Mouse (Mus musculus) mesoderm, embryonic 11.5 days (tissue): ENCODE data around the gene Gpr146.
"Not testable (repeated sequence)": the region's sequence is repeated elsewhere in the genome, so short reads cannot be mapped to it uniquely, and the experiment has no call there.

Experiments used
- DNase-seq: peaks from one replicate; pipeline ENCODE4 v3.0.0-alpha.2; 2012; ENCODE audit warnings: low read depth, low spot score

The Gpr146 gene

DNA sequence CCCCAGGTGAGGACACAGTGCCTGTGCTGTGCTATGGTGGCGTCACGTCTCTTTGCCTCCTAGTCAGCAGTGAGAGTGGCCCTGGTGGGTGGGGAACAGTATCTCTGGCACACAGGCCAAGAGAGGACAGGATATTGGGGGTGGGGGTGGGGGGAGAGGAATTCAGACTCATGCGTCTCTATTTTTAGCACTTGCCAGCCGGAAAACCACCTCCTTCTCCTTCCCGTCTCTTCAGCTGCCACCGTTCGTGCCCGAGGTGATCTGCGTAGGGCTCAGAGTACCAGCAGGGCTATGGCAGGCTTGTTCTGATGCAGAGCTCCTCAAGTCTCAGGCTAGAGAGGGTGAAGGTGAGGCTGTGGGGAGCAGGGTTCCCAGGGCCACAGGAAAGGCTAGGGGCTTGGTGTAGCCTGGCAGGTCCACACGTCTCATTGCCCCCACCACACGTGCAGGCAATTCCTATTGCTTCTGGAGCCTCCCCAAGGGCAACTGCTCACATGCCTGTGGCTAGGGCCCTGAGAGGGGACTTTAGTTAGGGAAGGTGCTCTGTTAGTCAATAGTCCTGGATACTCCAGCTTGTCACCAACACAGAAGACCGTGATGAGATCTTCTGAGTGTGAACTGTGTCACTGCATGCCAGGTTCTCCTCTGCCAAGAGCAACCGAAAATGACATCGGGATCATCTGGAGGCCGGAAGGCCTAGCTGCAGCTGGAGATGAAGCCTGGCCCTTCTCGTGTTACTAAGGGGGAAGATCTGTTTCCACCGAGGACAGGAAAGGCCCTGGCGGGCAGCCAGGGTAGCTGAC lies at the start of gene Gpr146:
Gene Gpr146, plus strand, starts transcription at position 230 of the 803 bp plus-strand sequence.
- no peak for DNase-seq

DNA sequence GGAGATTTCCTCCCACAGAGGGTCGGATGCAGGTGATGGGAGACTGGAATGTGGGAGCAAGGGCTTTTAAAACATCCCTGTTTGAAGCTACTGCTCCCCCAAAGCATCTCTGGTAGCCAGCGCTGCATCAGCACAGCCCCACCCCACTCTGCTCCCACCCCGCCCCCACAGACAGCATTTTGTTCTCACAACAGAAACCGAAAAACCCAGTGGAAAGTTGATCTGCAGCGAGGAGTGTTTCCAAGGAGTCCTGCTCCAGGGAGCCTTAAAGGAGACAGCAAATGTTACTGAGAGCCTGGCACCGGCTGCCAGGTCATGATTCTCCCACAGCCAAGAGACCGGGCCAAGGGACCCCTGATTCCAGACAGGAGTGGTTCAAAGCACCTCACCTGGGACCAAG lies 46.7 kb upstream of the Gpr146 start:
- DNase-seq: no peak

DNA sequence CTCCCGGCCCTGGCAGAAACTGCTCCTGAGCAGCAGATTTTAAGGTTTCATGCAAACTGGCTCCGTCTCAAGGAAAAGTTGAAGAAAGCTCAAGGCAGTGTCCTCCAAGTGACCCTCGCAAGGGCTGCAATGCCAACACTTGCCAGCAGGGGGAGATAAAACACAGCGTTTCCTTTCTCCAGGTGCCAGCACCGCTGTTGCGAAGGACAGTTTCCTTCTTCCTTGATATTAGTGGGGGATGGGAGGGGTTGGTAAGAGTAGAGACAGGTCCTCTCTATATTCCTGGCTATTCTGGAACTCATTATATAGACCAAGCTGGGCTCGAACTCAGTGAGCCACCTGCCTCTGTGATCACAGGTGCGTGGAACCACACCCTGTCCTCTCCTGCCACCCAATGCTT lies 45.8 kb upstream of the Gpr146 start:
- peak; percentile 80 for DNase-seq

DNA sequence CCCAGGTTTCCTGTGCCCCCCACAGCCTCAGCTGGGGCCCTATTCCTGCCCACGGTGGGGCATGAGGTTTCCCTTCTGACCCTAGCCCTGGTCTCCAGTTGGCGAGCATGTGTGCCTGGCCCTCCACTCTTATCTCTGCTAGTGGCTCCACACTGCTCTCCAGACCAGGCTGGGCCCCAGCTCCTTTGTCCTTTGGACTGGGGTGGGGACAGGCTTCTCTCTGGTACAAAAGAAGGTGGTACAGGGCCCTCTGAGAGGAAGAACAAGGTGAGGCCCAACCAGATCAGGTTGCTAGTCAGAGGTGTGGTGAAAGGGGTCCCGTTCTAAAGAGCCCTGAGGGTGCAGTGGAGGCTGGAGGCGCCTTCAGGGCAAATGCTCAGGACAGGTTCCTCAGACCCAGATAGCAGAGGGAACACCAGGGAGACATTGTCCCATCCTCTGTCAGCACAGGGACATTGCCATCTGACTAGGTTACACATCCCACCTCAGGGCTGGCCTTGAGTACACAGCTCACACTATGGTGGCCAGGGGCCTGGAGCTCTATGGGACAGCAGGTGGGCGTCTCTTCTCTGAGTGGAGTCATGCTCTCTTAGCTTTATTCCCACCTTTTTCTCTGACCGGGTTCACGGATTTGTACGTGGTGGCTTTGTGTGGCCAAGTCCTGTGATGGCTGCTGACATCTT lies 44.8 kb upstream of the Gpr146 start:
- DNase-seq: no peak

DNA sequence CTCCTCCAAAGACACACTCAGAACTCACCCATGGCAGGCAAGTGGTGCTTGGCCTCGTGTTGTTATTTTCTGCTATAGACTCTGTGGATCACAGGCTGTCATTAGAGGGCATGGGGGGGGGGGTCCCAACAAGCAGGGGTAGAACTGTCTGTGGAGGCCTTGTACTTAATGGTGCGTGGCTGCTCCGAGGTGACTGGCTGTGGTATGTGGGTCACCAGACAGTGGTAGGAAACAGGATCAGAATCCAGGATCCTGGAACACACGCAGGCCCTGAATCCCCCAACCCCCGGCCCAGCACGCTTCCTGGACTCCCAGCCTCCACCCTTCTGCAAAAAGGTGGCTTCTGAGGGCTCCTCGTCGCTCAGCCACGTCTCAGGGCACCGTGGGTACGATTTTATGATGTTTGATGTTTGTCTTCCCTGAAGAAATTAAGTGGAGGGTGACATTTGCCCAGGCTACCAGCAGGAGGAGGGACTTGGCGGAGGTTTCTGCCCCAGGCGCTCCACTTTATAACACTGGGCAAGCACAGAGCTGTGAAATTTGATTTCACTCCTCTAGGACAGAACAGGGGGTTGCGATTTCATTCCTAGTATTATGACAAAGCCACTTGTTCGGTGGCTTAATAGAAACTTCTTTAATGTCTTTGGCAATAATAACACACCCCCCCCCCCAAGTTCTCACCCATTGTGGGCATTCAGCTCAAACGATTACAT lies 44.0 kb upstream of the Gpr146 start:
- DNase-seq: no peak

DNA sequence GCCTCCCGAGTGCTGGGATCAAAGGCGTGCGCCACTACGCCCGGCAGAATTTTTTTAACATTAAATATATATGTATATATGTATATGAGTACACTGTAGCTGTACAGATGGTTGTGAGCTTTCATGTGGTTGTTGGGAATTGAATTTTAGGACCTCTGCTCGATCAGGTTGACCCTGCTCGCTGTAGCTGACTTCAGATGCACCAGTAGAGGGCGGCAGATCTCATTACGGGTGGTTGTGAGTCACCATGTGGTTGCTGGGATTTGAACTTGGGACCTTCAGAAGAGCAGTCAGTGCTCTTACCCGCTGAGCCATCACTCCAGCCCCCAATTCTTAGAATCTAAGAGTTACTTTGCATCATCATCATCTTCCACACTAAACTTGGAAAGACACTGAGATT lies 43.1 kb upstream of the Gpr146 start:
- DNase-seq: not testable (repeated sequence)

DNA sequence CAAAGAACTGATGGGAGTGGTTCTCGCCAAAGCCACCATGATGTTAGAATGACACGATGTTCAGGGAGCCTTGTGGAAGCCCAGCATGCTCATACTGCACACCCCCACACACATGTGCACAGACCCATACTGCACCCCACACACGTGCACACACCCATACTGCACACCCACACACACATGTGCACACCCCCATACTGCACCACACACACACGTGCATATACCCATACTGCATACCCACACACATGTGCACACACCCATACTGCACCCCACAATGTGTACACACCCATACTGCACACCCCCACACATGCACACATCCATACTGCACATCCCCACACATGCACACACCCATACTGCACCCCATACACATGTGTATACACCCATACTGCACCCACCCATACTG lies 41.9 kb upstream of the Gpr146 start:
- no peak for DNase-seq

DNA sequence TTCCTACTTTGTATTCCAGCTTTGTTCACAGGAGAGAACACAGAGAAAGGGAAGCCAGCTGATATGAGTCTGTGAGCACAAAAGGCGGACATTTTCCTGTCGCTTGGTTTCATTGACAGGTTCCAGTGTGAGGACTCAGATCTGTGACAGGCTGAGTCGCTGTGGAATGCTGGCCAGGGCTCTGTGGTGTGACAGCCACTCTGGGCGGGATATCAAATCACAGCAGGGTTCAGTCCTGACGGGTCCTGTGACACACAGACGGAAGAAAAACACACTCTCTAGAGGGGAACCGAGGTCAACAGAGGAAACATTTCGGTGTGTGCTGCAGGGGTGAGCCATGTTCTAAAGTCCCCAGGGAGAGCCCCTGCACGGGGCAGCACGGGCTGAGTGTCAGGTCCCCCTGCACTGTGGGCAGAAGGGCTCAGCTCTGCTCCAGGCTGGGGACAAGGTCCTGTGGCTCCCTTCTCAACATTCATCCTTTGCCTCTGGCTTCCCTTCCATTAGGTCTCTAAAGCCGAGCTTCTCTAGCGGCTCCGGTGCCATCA lies 39.6 kb upstream of the Gpr146 start:
- no peak for DNase-seq

DNA sequence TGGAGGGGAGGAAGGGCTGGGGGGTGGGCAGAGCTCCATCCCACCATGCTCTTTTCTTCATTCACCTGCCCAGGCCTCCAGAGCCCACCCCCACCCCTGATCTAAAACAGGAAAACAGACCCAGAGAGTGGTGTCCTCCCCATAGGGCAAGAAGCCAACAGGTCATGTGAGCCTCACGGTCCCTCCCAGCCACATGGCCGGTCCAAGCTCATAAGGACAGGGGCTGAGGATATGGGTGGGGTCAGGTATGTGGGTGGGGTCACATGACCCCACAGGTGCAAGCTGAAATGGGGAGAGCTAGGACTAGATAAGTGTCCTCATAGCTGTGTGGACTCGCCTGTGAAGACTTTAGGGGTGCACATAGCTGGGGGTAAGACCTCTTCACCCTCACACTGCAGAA lies 39.1 kb upstream of the Gpr146 start:
- no peak for DNase-seq

DNA sequence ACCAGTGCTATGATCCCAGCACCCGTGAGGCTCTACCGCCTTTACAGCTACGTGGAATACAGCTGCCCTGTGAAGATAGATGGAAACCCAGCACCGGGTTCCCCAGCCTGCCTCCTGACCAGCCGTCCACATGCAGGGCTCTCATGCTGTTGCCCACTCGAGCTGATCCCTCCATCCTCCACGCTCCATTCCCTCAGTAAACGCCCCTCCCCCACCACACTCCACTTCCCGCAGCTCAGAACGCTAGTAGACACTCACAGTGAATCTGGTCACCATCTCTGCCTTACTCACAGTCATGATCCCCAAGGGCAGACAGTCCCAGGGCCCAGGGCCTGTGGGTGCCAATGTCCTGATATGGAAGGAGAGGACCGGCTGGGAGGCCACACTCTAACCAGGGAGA lies 38.6 kb upstream of the Gpr146 start:
- no peak for DNase-seq

DNA sequence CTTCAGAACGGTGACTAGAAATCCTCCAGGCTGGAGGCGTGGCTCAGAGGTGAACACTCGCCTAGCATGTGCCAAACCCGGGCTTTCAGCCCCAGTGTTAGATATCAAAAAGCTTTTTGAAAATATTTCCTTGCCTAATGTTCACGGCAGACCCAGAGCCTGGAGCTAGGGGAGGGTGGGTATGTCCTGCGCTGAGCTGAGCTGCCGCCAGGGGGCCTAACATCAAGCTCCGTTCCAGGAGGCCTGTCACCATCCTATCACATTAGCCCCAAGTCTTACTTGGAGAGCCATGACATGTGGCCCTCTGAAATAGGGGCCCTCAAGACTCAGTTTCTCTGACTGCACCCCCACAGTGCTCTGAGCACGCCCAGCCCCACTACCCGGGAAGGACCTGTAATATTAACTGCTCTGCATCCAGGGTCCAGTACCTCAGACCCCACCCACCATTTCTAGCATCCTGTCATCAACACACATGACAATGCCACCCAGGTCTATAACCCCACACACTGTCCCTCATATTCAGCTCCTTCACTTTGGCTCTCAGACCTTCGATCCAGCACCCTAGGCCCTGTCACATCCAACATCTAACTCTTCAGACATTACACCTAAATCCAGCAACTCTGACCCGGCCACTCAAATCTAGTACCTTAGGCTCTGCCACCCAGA lies 33.3 kb upstream of the Gpr146 start:
- DNase-seq: peak; percentile 87

DNA sequence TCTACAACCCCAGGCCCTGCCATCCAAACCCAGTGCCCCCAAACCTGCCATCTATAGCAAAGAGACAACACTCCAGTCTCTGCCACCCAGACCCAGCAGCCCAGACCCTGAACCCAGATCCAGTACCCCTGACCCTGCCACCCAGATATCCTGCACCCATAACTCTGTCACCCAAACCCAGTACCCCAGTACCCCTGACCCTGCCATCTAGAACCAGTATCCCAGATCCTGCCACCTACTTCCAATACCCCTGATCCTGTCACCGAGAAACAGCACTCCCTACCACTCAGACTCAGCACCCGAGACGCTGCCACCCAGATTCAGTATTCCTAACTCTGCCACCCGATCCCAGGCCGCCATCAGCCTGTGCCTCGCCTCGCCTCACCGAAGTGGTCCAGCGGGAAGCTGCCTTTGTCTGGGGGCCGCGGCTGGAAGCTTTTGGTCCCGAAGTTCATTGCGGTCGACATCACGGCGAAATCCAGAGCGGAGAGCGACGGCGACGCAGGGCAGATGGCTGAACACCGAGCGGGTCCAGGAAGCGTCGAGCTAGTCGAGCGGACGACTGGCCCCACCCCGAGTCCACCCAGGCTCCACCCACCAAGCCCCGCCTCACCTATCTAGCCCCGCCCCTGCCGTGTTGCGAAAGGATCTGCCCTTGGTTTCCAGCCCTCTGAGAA lies 32.7 kb upstream of the Gpr146 start:
- peak; percentile 94 for DNase-seq

DNA sequence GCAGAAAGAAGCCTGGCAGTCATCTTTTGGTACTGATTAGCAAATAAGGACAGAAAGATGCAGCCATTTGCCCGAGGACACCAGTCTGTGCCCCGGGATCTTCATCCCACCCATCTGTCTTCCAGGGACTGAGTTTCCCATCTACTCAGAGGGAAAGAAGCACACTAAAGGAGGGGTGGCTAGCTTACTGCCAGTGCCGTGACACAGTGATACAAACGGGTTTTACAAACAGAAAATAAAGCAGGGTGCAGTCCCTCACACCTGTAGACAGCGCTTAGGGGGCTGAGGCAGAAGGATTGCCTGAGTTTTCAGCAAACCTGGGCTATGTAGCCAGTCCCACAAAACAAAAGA lies 32.2 kb upstream of the Gpr146 start:
- no peak for DNase-seq

DNA sequence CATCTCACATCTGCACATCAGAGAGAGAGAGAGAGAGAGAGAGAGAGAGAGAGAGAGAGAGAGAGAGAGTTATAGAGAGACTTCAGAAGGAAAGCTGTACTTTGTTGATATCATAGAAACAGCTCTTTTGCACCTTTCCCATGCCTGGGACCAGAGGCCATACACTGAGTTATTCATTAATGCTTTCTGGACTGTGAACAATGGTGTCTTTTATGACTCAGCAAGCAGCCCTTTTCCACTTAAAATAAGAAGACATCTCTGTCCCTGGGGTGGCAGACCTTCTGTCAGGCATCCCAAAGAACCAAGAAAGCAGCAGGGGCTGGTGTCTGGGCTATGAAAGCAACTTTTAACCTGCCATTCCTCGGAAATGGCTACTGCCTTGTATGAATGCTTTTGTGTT lies 30.3 kb upstream of the Gpr146 start:
- no peak for DNase-seq

DNA sequence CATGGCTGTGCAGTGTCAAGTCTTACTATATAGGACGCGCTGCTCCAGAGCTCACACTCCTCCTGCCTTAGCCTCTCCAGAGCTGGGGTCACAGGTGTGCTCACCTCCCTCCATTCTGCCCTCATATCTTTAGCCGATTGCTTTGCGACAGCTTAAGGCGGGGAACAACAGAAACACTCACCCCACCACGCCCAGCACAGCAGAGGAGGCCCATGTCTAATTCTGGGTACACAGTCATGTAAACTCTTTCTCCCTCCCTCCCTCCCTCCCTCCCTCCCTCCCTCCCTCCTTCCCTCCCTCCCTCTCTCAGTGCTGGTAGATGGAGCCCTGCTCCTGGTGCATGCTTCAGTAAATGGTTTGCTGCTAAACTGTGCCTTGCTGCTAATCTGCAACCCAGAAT lies 27.8 kb upstream of the Gpr146 start:
- no peak for DNase-seq

DNA sequence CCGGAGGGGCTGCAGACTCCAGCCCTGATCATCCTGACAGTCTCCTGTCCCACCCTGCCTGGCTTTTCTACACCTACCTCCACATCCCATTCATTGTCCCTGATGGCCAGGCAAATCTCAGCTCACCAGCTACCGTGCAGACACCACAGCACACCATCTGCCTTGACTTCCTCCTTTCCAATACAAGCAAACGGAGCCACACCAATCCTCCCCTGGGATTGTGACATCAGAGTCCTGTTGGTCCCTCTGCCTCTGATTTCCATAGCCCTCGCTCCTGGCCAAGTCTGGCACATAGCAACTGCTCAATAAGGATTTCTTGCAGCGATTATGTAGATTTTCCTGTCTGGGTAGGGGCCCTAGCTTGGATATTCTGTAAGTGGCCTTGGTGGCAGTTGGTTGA lies 26.4 kb upstream of the Gpr146 start, which contains the start of gene Cox19:
Gene Cox19, minus strand, starts transcription at position 285 of the 400 bp plus-strand sequence.
- DNase-seq: no peak

DNA sequence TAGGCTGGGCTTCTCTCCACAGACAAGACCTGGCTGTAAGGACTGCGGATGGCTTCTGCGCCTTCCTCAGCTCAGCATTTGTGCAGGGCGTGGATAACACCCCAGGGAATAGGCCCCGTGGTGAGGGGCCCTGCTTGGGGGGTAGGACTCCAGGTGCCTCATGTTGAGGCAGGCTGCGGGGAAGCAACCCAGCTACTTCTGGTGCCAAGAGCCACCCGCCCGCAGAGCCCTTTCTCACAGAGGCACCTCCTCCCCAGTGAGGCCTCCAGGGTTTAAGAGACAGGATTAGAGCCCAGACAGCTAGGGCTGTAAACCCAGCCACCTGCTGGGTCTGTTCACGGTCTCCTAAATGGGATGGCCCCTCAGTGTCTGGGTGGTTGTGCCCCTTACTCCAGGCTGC lies 25.9 kb upstream of the Gpr146 start:
- DNase-seq: no peak

DNA sequence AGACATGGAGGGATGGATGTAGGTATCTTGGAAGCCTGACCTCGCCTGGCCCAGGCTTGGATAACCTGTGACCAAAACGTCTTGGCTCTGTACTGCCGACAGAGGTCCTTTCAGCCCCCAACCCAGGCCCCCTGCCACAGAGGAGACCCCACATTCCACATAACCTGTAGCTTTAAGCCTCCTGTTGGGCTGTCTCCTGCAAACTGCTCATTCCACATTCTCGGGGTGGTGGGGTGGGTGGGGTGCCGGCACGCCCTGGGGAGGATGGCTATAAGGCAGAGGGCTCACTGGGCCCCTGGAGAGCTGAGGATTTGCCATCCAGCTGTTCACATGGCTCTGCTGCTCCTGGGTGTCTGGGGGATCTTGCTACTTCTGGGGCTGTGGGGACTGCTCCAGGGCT lies 25.2 kb upstream of the Gpr146 start, which contains the start of gene Cyp2w1:
Gene Cyp2w1, plus strand, starts transcription at position 301 of the 400 bp plus-strand sequence.
- DNase-seq: no peak

DNA sequence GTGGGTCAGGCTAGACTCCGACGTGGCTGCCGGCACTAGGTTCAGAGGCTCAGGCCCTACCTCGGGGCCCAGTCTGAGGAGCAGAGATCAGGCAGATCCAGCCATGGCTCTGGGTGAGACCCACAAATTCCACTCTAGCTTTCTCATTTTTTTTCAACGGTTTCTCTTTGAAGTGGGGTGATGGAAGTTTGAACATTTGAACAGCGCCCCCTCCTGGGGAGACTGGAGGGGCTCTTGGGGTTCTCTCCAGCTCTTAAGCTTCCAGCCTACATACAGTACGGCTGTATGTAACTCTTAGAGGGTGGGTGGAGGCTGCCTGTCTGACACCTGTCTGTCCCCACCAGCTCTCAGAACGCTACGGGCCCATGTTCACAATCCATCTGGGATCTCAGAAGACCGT lies 24.0 kb upstream of the Gpr146 start:
- DNase-seq: peak; percentile 55

DNA sequence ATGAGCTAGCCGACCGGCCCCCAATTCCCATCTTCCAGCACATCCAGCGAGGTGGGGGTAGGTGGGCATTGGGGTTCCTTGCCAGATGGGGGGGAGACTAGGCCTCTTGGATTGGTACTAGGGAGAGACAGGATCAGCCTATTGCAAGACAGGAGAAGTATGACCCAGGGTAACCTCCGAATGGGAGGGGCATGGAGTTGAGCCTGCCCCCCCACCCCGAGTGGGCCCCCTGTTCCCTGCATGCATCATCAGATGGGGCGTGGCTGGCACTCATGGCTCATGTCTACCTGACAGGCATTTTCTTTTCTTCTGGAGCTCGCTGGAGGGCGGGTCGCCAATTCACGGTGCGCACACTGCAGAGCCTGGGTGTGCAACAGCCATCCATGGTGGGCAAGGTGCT lies 23.6 kb upstream of the Gpr146 start:
- DNase-seq: no peak

DNA sequence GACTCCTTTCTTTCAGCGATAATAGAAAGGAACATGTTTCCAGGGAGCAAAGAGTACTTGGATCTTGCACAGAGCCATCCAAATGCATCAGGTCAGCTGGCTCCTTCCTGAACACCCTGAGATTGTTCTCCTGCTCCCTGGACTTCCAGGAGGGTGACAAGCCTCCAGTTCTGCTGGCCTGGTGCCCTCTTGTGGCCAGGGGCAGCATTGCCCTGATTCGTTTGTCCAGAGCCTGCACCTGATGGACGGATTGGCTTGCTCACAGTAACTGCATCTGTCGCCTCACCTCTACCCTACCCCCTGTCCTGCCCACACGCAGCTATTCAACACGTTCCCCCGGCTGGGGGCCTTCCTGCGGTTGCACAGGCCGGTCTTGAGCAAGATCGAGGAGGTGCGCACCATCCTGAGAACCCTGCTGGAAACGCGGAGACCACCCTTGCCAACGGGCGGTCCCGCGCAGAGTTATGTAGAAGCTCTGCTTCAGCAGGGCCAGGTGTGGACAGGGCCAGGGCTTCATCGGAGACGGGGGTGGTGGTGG lies 22.2 kb upstream of the Gpr146 start:
- peak; percentile 77 for DNase-seq
